Mouse (Mus musculus): ENCODE data around the gene Stil.

DNA sequence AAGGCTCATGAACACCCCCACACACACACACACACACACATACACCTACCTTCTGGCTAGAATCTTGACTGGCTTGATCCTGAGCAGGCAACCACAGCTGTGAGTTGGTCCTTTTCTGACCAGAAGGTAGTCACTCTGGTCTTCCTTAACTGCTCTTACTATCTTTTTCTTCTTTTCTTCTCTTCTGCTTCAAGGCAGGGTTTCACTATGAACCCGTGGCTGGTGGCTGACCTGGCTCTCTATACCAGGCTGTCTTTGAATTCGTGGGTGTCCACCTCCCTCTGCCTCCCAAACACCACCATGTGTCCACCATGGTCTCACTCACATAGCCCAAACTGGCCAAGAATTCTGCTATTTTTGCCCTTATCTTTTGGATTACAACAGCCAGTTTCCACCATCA is 55.1 kb downstream of the Stil start:
- TF ChIP-seq HCFC1 (IDR thresholded peaks at IDR 0.05; ENCODE audit: borderline replicate concordance, insufficient read depth, low read length) (no peak), MAFK (IDR thresholded peaks at IDR 0.05; ENCODE audit: insufficient read depth, low read depth, low read length) (no peak), CHD2 (IDR thresholded peaks at IDR 0.05; ENCODE audit: low read depth, low read length) (no peak)
